Mouse (Mus musculus) G1E (cell line): ENCODE data around the gene Gm9803.

Source experiments
- CTCF ChIP-seq: IDR thresholded peaks from 2 replicates; pipeline ENCODE4 v1.5.1; 2012; ENCODE audit warnings: low read depth, low read length, inconsistent platforms, mixed read lengths
- GATA1 ChIP-seq: IDR thresholded peaks from 2 replicates; pipeline ENCODE4 v1.6.1; 2012; ENCODE audit warnings: borderline replicate concordance, low read length, inconsistent platforms, mixed read lengths
- POLR2AphosphoS5 ChIP-seq: IDR thresholded peaks from 2 replicates; pipeline ENCODE4 v1.6.1; 2012; ENCODE audit warnings: low read depth, low read length, inconsistent platforms; ENCODE audit not compliant: insufficient replicate concordance
- TAL1 ChIP-seq: conservative IDR thresholded peaks from 2 replicates; pipeline ENCODE4 v1.6.1; 2012; ENCODE audit warnings: low read depth, low read length, inconsistent platforms, mixed read lengths

DNA sequence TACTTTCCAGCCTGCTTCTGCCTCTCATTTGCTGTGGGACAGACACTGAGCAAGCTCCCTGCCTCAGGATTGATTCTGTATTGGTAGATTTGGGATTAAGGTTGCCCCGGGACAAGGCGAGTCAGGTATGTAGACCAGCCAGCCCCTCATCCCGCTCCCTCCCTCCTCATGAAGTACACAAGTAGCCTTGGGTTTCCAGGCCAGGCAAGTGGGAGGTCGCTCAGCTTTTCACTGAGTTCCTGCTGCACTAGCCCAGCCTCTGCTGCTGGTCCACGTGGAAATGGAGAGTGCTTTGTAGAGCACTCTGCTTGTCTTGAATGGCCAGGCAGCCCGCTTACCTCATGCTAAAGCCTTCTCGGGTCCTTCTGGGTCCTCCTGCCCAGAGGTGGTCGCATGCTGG, 33.9 kb upstream of the Gm9803 start:
- no peak for TF ChIP-seq CTCF
- no peak for TF ChIP-seq TAL1
- no peak for TF ChIP-seq GATA1
- no peak for TF ChIP-seq POLR2AphosphoS5
